Mouse (Mus musculus) heart, embryonic 14.5 days (tissue): ENCODE measurements around the gene Abcg8. TPM values are rescaled to one million over a fixed set of nuclear protein-coding genes. Genes with fewer than 3 reads are reported as not detected.

Experiments
- ATAC-seq: fragments of 200-750 bp; cut with Nextera tagmentation; 2 replicates; pipeline ENCODE4 v1.8.0; 2017; ENCODE audit warnings: low read depth, moderate TSS enrichment; ENCODE audit not compliant: insufficient number of reproducible peaks, insufficient read depth, low FRiP score
- H3K27ac ChIP-seq, 2 experiments: fragments of 200-500 bp in 1 of 2; fragments of 300-500 bp in 1 of 2; sonication (generic) in 1 of 2; replicated peaks in 1 of 2; 2 replicates each; pipeline ENCODE4 v1.5.1; 2012 to 2014; ENCODE audit warnings: low read depth in 2 of 2, low read length in 2 of 2, control low read depth in 1 of 2, mild to moderate bottlenecking in 1 of 2, mixed read lengths in 1 of 2; ENCODE audit not compliant: control insufficient read depth in 1 of 2, insufficient read depth in 1 of 2
- H3K27me3 ChIP-seq: fragments of 300-500 bp; sonication (generic); 2 replicates; pipeline ENCODE4 v1.6.1; 2014; ENCODE audit warnings: mild to moderate bottlenecking, low read length, control low read depth; ENCODE audit not compliant: control insufficient read depth, insufficient read depth
- H3K36me3 ChIP-seq: fragments of 300-500 bp; sonication (generic); 2 replicates; pipeline ENCODE4 v1.6.1; 2014; ENCODE audit warnings: mild to moderate bottlenecking, control low read depth, low read length, mixed read lengths; ENCODE audit not compliant: control insufficient read depth, insufficient read depth
- H3K4me1 ChIP-seq, 2 experiments: fragments of 200-500 bp in 1 of 2; fragments of 300-500 bp in 1 of 2; sonication (generic) in 1 of 2; 2 replicates each; pipeline ENCODE4 v1.6.1; 2012 to 2014; ENCODE audit warnings: low read length in 2 of 2, control low read depth in 1 of 2, mixed read lengths in 1 of 2; ENCODE audit not compliant: control insufficient read depth in 2 of 2, insufficient read depth in 2 of 2
- H3K4me2 ChIP-seq: fragments of 300-500 bp; sonication (generic); 2 replicates; pipeline ENCODE4 v1.6.1; 2014; ENCODE audit warnings: mild to moderate bottlenecking, low read length
- H3K4me3 ChIP-seq, 2 experiments: fragments of 200-500 bp in 1 of 2; fragments of 300-500 bp in 1 of 2; sonication (generic) in 1 of 2; 2 replicates each; pipeline ENCODE4 v1.5.1; 2012 to 2014; ENCODE audit warnings: low read length in 2 of 2, mild to moderate bottlenecking in 2 of 2, control low read depth in 1 of 2, low read depth in 1 of 2, moderate library complexity in 1 of 2; ENCODE audit not compliant: control insufficient read depth in 1 of 2, insufficient read depth in 1 of 2
- H3K9ac ChIP-seq: fragments of 300-500 bp; sonication (generic); 2 replicates; pipeline ENCODE4 v1.6.1; 2014; ENCODE audit warnings: mild to moderate bottlenecking, low read length
- H3K9me3 ChIP-seq: fragments of 300-500 bp; sonication (generic); 2 replicates; pipeline ENCODE4 v1.6.1; 2016; ENCODE audit warnings: low read length, control low read depth; ENCODE audit not compliant: control insufficient read depth
- WGBS: fragments of 180-500 bp; shearing (Covaris S2); extraction: QIAGEN DNeasy Blood & Tissue Kit; methylation state at CpG from one replicate; pipeline ENCODE4 v1.1.7; 2014; 5-methylcytosine and 5-hydroxymethylcytosine counted together
- polyA plus RNA-seq: library from polyadenylated mRNA; unstranded; fragments of >200 nt; fragmentation: Nextera tagmentation; extraction: Ambion mirVana; gene quantifications from 2 replicates; pipeline ENCODE4 v1.2.1, GENCODE M21; 2014

Abcg8 gene
- polyA plus RNA-seq, 1 experiment from 2014 or later, result not detected

DNA sequence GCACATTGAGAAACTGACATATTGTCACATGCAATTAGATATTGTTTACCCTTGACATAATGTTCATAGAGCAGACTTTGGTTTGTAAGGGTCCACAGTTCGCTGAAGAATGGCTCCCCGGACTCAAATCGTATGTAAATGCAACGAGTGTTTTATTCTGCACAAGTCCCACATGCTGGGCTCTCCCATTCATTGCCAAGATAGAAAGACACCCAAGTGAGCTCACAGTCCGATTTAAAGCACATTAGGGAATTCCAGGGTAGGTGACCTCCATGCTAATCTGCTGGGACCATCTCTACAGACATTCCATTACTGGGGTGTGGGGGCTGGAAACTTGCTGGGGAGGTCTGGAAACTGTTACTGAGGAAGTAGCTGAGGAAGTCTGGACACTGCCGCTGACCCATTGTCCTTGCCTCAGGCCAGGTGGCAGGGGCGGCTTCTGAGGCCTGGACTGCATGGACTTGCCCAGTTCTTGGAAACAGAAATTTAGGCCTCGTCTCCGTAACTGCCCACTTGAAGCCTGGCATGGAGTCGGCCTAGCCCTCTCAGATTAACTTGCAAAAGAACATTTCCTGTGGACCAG, 36.2 kb upstream of the Abcg8 start:
- ATAC-seq, result no peak
- H3K4me2 ChIP-seq, result no peak overlapping the region
- H3K27me3 ChIP-seq, result no peaks in the 10 kb centered on the region
- H3K9me3 ChIP-seq, result no peaks in the 10 kb centered on the region
- H3K4me3 ChIP-seq, result no peak overlapping the region
- no peak overlapping the region for H3K9ac ChIP-seq
- 63% methylated on average over 10 of the region's 10 CpGs for WGBS
- peaks cover 6 to 11% of the 10 kb centered on the region in 2 experiments for H3K4me1 ChIP-seq
- H3K27ac ChIP-seq, result no peak overlapping the region
- H3K36me3 ChIP-seq, result no peaks in the 10 kb centered on the region

DNA sequence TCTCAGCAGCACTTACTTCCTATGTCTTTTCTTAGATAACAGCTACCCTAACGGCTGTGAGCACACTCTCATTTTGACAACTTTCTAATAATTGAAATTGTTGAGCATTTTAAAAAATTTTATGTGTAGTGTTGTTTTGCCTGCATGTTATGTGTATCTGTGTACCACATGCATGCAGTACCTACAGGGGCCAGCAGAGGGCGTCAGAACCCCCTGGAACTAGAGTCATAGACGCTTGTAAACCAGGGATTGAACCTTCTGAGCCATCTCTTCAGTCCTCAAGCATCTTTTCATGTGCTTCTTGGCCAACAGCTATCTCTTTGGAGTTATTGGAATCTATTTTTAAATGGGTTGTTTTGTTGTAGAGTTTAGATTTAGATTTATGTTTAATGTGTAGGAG, 34.2 kb upstream of the Abcg8 start:
- Histone ChIP-seq H3K9ac (no peak overlapping the region), H3K4me1 (peaks cover 6 to 11% of the 10 kb centered on the region in 2 experiments), H3K27ac (no peak overlapping the region), H3K27me3 (no peaks in the 10 kb centered on the region), H3K4me3 (no peak overlapping the region), H3K36me3 (no peaks in the 10 kb centered on the region), H3K4me2 (no peak overlapping the region), H3K9me3 (no peaks in the 10 kb centered on the region)
- ATAC-seq, result no peak
- WGBS, result 44% methylated on average over 3 of the region's 3 CpGs

DNA sequence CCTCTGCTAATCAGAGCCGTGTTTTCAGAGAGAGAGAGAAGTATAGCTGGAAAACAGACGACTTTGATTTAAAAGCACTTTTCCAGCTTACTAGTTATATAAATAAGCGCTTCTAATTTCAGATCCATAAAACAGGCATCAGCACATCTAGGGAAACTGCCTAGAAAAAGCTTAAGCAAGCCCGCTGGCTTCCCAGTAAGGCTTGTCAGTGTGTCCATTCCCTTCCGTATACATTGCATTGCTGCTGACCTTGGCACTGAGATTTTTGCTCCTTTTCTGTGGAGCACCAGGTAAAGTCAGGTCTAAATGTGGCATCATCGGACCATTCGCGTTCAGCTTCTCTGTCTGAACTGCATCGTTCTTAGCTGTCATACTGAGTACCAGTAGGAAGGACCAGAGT, 33.8 kb upstream of the Abcg8 start:
- Histone ChIP-seq H3K27ac (no peak overlapping the region), H3K9me3 (no peaks in the 10 kb centered on the region), H3K27me3 (no peaks in the 10 kb centered on the region), H3K9ac (no peak overlapping the region), H3K4me3 (no peak overlapping the region), H3K4me1 (peaks cover 6 to 11% of the 10 kb centered on the region in 2 experiments), H3K36me3 (no peaks in the 10 kb centered on the region), H3K4me2 (no peak overlapping the region)
- ATAC-seq, result no peak
- WGBS, result 83% methylated on average over 9 of the region's 9 CpGs

DNA sequence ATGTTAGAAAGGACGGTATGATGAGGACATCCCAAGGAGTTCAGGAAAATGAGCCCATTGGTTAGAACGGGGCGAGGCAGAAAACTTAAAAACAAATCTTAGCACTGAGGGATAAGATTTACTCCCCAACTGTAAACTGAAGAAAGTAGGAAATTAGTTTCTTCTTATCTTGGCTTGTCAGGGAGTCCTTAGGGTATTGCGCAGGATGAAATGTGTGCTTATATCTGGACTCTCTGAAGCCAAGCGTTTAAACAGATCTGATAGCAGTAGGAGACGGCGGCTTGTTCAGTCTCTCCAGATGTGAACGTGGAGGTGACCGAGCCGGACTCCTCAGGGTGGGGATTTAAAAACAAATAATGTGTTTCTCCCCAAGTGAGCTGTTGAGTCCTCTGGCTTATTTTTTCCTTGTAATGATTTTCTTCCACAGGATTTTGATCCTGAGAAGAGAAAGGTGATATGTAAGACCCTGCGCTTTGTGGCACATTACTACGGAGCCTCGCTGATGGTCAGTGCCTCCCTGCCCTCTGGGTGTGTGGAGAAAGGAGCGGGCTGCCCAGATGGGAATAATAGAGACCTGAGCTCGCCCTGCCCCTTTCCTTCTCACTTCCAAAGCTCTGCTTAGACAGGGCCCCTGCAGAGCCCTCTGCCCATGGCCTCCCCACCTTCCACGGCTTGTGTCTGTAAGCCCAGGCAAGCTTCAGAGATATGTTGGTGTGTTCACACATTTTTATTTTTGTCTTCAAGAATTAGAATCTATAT, 31.6 kb upstream of the Abcg8 start:
- Histone ChIP-seq H3K4me3 (no peak overlapping the region), H3K4me1 (peaks cover 6 to 11% of the 10 kb centered on the region in 2 experiments), H3K27me3 (no peaks in the 10 kb centered on the region), H3K36me3 (no peaks in the 10 kb centered on the region), H3K27ac (no peak overlapping the region), H3K4me2 (no peak overlapping the region), H3K9me3 (no peaks in the 10 kb centered on the region), H3K9ac (no peak overlapping the region)
- no peak for ATAC-seq
- 43% methylated on average over 16 of the region's 16 CpGs for WGBS

DNA sequence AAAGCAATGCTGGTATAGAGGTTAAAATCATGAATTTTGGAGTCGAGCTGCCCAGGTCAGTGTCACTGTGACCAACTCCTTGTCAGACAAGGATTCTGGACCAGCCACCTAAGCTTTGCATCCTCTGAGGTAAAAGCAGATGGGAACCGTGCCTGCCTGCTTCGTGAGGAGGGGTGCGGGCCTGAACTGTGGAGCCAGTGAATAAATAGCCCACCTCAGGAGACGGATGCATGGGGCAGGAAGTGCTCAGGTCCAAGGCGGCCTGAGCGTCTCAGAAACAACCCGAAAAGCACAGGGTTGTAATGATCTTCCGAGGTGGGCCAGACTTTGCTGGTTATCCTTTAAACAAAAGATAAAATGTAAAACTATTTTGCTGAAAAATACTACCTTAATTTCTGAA, 31.0 kb upstream of the Abcg8 start:
- Histone ChIP-seq H3K4me3 (no peak overlapping the region), H3K9me3 (no peaks in the 10 kb centered on the region), H3K36me3 (no peaks in the 10 kb centered on the region), H3K27ac (no peak overlapping the region), H3K9ac (no peak overlapping the region), H3K4me1 (peaks cover 6 to 9% of the 10 kb centered on the region in 2 experiments), H3K27me3 (no peaks in the 10 kb centered on the region), H3K4me2 (no peak overlapping the region)
- no peak for ATAC-seq
- 46% methylated on average over 9 of the region's 9 CpGs for WGBS

DNA sequence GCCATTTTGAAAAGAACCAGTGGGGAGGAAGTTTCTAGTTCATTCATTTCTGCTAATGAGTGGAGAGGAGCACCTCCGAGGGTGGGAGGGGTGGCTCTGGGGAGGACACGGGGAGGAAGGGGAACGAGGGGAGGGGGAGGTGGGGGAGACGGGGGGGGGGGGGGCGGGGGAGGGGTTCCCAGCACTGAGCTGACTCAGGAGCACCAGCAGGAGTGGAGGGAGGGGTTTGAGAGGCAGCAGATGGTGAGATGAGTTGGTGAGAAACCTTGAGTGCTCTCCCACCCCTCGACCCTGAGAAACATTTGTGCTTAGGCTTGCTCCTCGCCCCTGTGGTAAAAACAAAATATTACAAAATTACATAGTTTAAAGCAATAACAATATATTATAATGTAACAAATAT, 30.2 kb upstream of the Abcg8 start:
- Histone ChIP-seq H3K4me2 (no peak overlapping the region), H3K27ac (no peak overlapping the region), H3K27me3 (no peaks in the 10 kb centered on the region), H3K9me3 (no peaks in the 10 kb centered on the region), H3K4me1 (peaks cover 6 to 9% of the 10 kb centered on the region in 2 experiments), H3K9ac (no peak overlapping the region), H3K36me3 (no peaks in the 10 kb centered on the region), H3K4me3 (no peak overlapping the region)
- ATAC-seq, result no peak
- WGBS, result 34% methylated on average over 3 of the region's 7 CpGs

DNA sequence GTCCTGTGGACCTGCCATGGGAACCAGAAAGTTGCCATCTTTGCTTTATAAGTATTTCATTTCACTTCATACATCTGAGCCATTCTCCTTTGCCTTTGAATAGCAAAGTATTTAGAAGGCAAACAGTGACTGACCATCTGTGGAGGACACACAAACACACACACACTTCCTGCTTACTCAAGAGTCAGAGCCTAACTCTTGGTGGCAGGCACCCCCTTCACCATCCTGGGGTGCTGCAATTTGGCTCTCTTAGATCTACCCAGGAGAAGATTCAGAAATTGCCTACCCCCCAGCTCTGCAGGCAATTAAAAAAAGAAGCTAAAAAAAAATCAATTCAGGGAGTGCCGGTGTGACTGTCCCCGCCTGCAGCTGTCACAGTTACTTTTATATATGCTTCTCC, 29.6 kb upstream of the Abcg8 start:
- Histone ChIP-seq H3K9me3 (no peaks in the 10 kb centered on the region), H3K27ac (no peak overlapping the region), H3K36me3 (no peaks in the 10 kb centered on the region), H3K4me1 (peaks cover 6 to 10% of the 10 kb centered on the region in 2 experiments), H3K27me3 (no peaks in the 10 kb centered on the region), H3K4me2 (no peak overlapping the region), H3K9ac (no peak overlapping the region), H3K4me3 (no peak overlapping the region)
- no peak for ATAC-seq
- 56% methylated on average over 2 of the region's 2 CpGs for WGBS
